Mouse (Mus musculus) stomach, postnatal 0 days (tissue): ENCODE measurements around the gene Olfr1338. TPM values are rescaled to one million over a fixed set of nuclear protein-coding genes. Genes with fewer than 3 reads are reported as not detected.
"Not testable (repeated sequence)": the region's sequence is repeated elsewhere in the genome, so short reads cannot be mapped to it uniquely, and the experiment has no call there.

Experiments used
- ATAC-seq: fragments of 200-750 bp; cut with Nextera tagmentation; 2 replicates; pipeline ENCODE4 v1.8.0; 2017; ENCODE audit not compliant: low FRiP score, low TSS enrichment
- DNase-seq: peaks from one replicate; pipeline ENCODE4 v3.0.0-alpha.2; 2016; ENCODE audit warnings: low spot score
- H3K27ac ChIP-seq: fragments of 300-500 bp; sonication (generic); replicated peaks from 2 replicates; pipeline ENCODE4 v1.5.1; 2014; ENCODE audit warnings: mild to moderate bottlenecking, control low read depth
- H3K27me3 ChIP-seq: fragments of 300-500 bp; sonication (generic); 2 replicates; pipeline ENCODE4 v1.6.1; 2014; ENCODE audit warnings: low read length; ENCODE audit not compliant: control insufficient read depth, insufficient read depth
- H3K36me3 ChIP-seq: fragments of 300-500 bp; sonication (generic); 2 replicates; pipeline ENCODE4 v1.6.1; 2014; ENCODE audit warnings: low read length, mixed read lengths; ENCODE audit not compliant: control insufficient read depth, insufficient read depth
- H3K4me1 ChIP-seq: fragments of 300-500 bp; sonication (generic); replicated peaks from 2 replicates; pipeline ENCODE4 v1.6.1; 2014; ENCODE audit warnings: antibody characterized with exemption; ENCODE audit not compliant: control insufficient read depth, insufficient read depth
- H3K4me2 ChIP-seq: fragments of 300-500 bp; sonication (generic); replicated peaks from 2 replicates; pipeline ENCODE4 v1.6.1; 2014; ENCODE audit warnings: low read depth, mild to moderate bottlenecking, control low read depth, moderate library complexity
- H3K4me3 ChIP-seq: fragments of 300-500 bp; sonication (generic); 2 replicates; pipeline ENCODE4 v1.5.1; 2014; ENCODE audit warnings: low read depth, low read length, control low read depth
- H3K9ac ChIP-seq: fragments of 300-500 bp; sonication (generic); 2 replicates; pipeline ENCODE4 v1.6.1; 2014; ENCODE audit warnings: mild to moderate bottlenecking, low read length, control low read depth, mixed read lengths
- H3K9me3 ChIP-seq: fragments of 300-500 bp; sonication (generic); 2 replicates; pipeline ENCODE4 v1.6.1; 2016; ENCODE audit warnings: low read length; ENCODE audit not compliant: control insufficient read depth
- CTCF ChIP-seq: IDR thresholded peaks from 2 replicates; pipeline ENCODE4 v1.5.1; 2016; ENCODE audit warnings: antibody characterized with exemption, low read depth, mild to moderate bottlenecking, moderate library complexity
- EP300 ChIP-seq: optimal IDR thresholded peaks from 2 replicates; pipeline ENCODE3; 2016; ENCODE audit warnings: antibody characterized with exemption
- WGBS: fragments of 180-500 bp; shearing (Covaris S2); extraction: QIAGEN DNeasy Blood & Tissue Kit; methylation state at CpG from one replicate; pipeline ENCODE4 v1.1.7; 2014; 5-methylcytosine and 5-hydroxymethylcytosine counted together
- polyA plus RNA-seq: library from polyadenylated mRNA; unstranded; fragments of >200 nt; fragmentation: Nextera tagmentation; extraction: Ambion mirVana; gene quantifications from 2 replicates; pipeline ENCODE4 v1.2.1, GENCODE M21; 2015

Gene Olfr1338
- not detected in 2 replicates for polyA plus RNA-seq

GRCm38 (mm10) chr4:118758637-118759036 is at the start of gene Olfr1338:
Gene Olfr1338 (minus strand): TSS chr4:118758737.
- Histone ChIP-seq H3K4me1 (no peaks in the 10 kb centered on the region), H3K36me3 (no peaks in the 10 kb centered on the region), H3K27me3 (no peaks in the 10 kb centered on the region), H3K9ac (no peak within 1 kb of the TSS), H3K4me3 (no peak within 1 kb of the TSS), H3K9me3 (no peaks in the 10 kb centered on the region), H3K4me2 (no peak within 1 kb of the TSS), H3K27ac (no peak within 1 kb of the TSS)
- TF ChIP-seq CTCF (no peak), EP300 (no peak)
- whole genome bisulfite sequencing: 84% methylated on average over 1 of the region's 1 CpGs
- DNase-seq: no peak
- no peak for ATAC-seq

- not testable (repeated sequence) for H3K4me3 ChIP-seq, H3K9ac ChIP-seq, H3K4me2 ChIP-seq, H3K9me3 ChIP-seq, H3K27me3 ChIP-seq, ATAC-seq, DNase-seq, H3K36me3 ChIP-seq, H3K4me1 ChIP-seq, H3K27ac ChIP-seq
Observed at GRCm38 (mm10) chr4:118792796-118793195, 34.3 kb upstream of the Olfr1338 start.

GRCm38 (mm10) chr4:118782486-118782885 is 23.9 kb upstream of the Olfr1338 start, which contains the start of gene Olfr1337:
Gene Olfr1337 (minus strand): TSS chr4:118782586.
- no peak within 1 kb of the TSS for H3K4me2 ChIP-seq
- H3K27ac ChIP-seq: no peak within 1 kb of the TSS
- no peaks in the 10 kb centered on the region for H3K9me3 ChIP-seq
- no peak within 1 kb of the TSS for H3K9ac ChIP-seq
- H3K27me3 ChIP-seq: no peaks in the 10 kb centered on the region
- no peak for ATAC-seq
- TF ChIP-seq EP300 (no peak), CTCF (no peak)
- no peak within 1 kb of the TSS for H3K4me3 ChIP-seq
- 86% methylated on average over 2 of the region's 2 CpGs for WGBS
- H3K36me3 ChIP-seq: no peaks in the 10 kb centered on the region
- DNase-seq: no peak
- H3K4me1 ChIP-seq: no peaks in the 10 kb centered on the region

- Histone ChIP-seq H3K27ac (no peak overlapping the region), H3K4me2 (no peak overlapping the region), H3K9ac (no peak overlapping the region), H3K27me3 (no peaks in the 10 kb centered on the region), H3K9me3 (no peaks in the 10 kb centered on the region), H3K36me3 (no peaks in the 10 kb centered on the region), H3K4me3 (no peak overlapping the region), H3K4me1 (no peaks in the 10 kb centered on the region)
- DNase-seq (no peak), ATAC-seq (no peak)
- TF ChIP-seq EP300 (no peak), CTCF (no peak)
- WGBS: 12% methylated on average over 16 of the region's 16 CpGs
Observed at GRCm38 (mm10) chr4:118741881-118742280, 16.7 kb downstream of the Olfr1338 start.

- no peak overlapping the region for H3K27ac ChIP-seq
- H3K4me2 ChIP-seq: no peak overlapping the region
- no peaks in the 10 kb centered on the region for H3K9me3 ChIP-seq
- TF ChIP-seq EP300 (no peak), CTCF (no peak)
- no peaks in the 10 kb centered on the region for H3K36me3 ChIP-seq
- WGBS: 12% methylated on average over 11 of the region's 11 CpGs
- DNase-seq: no peak
- no peaks in the 10 kb centered on the region for H3K4me1 ChIP-seq
- no peak overlapping the region for H3K9ac ChIP-seq
- ATAC-seq: no peak
- H3K4me3 ChIP-seq: no peak overlapping the region
- H3K27me3 ChIP-seq: no peaks in the 10 kb centered on the region
Observed at GRCm38 (mm10) chr4:118740988-118741698, 17.4 kb downstream of the Olfr1338 start.

GRCm38 (mm10) chr4:118739574-118739973 is 19.0 kb downstream of the Olfr1338 start:
- Histone ChIP-seq H3K9me3 (no peaks in the 10 kb centered on the region), H3K36me3 (no peaks in the 10 kb centered on the region), H3K27me3 (no peaks in the 10 kb centered on the region), H3K9ac (no peak overlapping the region), H3K27ac (no peak overlapping the region), H3K4me2 (no peak overlapping the region), H3K4me3 (no peak overlapping the region), H3K4me1 (no peaks in the 10 kb centered on the region)
- 65% methylated on average over 3 of the region's 3 CpGs for WGBS
- TF ChIP-seq CTCF (no peak), EP300 (no peak)
- DNase-seq (no peak), ATAC-seq (no peak)
